ENCODE assay signal across 8 mouse cellular contexts in the genomic region with DNA sequence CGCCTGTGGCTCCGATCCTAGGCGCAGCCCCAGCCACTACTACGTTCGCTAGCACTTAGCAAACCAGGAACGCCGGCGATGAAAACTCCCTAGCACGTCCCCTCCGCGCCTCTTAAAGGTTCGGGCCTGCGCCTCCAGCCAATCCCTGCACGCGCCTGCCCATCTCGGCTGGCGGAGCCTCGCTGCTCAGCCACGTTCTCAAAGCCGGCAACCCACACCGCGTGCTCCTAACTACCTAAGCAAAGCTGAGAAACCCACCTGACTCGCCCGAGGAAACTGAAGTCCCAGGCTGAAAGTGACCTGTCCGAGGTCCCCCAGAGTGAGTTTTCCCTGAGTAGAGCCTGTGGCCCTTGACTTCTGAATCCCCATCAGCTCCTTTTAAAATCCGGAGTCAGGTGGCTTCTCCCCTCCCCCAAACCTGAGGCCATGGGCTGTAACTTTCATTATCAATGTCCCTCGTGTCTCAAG. TPM values are rescaled to one million over a fixed set of nuclear protein-coding genes. Genes with fewer than 3 reads are reported as not detected.
DNase-seq lines count a peak whose midpoint lies in the region; ATAC-seq and TF ChIP-seq lines count a peak whose summit lies in the region.

Gene Mfsd2a, minus strand, starts transcription at position 89 of the 468 bp plus-strand sequence.

- H3K4me2 ChIP-seq in hindbrain, embryonic 15.5 days: peak within 1 kb of the TSS; percentile 96

- TF ChIP-seq CTCF in MEL (IDR thresholded peaks at IDR 0.05 in 2 of 3, conservative IDR thresholded peaks at IDR 0.05 in 1 of 3; ENCODE audit: control insufficient read depth in 1 of 3, insufficient read depth in 1 of 3, low read depth in 2 of 3, low read length in 3 of 3, poor library complexity in 1 of 3, severe bottlenecking in 1 of 3): no peak
- TF ChIP-seq CTCF in brain, embryonic 14.5 days (IDR thresholded peaks at IDR 0.05; ENCODE audit: borderline replicate concordance, extremely low read depth, insufficient read depth, insufficient read length): no peak

- DNase-seq in MEL (ENCODE audit: low read depth, low spot score): peak; percentile 93
- peak; percentile 93 for DNase-seq in brain, embryonic 14.5 days (ENCODE audit: low read depth)
- DNase-seq in layer of hippocampus, postnatal 36 days: peak; percentile 74 to 83
- peak; percentile 32 for DNase-seq in lung, postnatal 10 days
- peak; percentile 68 for DNase-seq in retina, embryonic 14.5 days (ENCODE audit: low spot score)
- no peak for DNase-seq in c-Kit-positive CD71-positive TER-119-positive erythroid progenitor cells, embryonic 14.5 days (ENCODE audit: low spot score)

- H3K79me2 ChIP-seq in MEL (ENCODE audit: control insufficient read depth, insufficient read depth, low read length, poor library complexity): peaks cover 5% of the 10 kb centered on the region

- no peak for TF ChIP-seq RAD21 in MEL (IDR thresholded peaks at IDR 0.05; ENCODE audit: low read depth, low read length)

- no peaks in the 10 kb centered on the region for H3K27me3 ChIP-seq in MEL (ENCODE audit: control insufficient read depth in 1 of 2, insufficient read depth in 2 of 2, low read length in 2 of 2)
- H3K27me3 ChIP-seq in hindbrain, embryonic 15.5 days: peaks cover 2% of the 10 kb centered on the region; the same call in 1 of the 2 replicates

- H3K9ac ChIP-seq in MEL (ENCODE audit: control insufficient read depth, low read depth, low read length, poor library complexity, severe bottlenecking): peak within 1 kb of the TSS; percentile 73
- peak within 1 kb of the TSS; percentile 56 for H3K9ac ChIP-seq in hindbrain, embryonic 15.5 days

- H3K4me3 ChIP-seq in MEL (ENCODE audit: control insufficient read depth in 1 of 2, insufficient read depth in 1 of 2, low read depth in 2 of 2, low read length in 2 of 2): peak within 1 kb of the TSS; percentile 72 to 89
- H3K4me3 ChIP-seq in hindbrain, embryonic 15.5 days: peak within 1 kb of the TSS; percentile 52

- TF ChIP-seq EP300 in MEL (IDR thresholded peaks at IDR 0.05; ENCODE audit: low read depth in 1 of 2, low read length in 2 of 2): no peak; a peak in 2 of 4 replicates

- WGBS in hindbrain, embryonic 15.5 days: under 1% methylated on average over 27 of the region's 27 CpGs

- H3K4me1 ChIP-seq in MEL (ENCODE audit: control insufficient read depth in 1 of 2, insufficient read depth in 2 of 2, low read length in 2 of 2): peaks cover 0 to 22% of the 10 kb centered on the region in 2 experiments; a peak in 3 of 4 replicates
- H3K4me1 ChIP-seq in hindbrain, embryonic 15.5 days (replicated peaks): peaks cover 31% of the 10 kb centered on the region

- ATAC-seq in frontal cortex, adult (ENCODE audit: low TSS enrichment): peak; percentile 64
- peak; percentile 72 for ATAC-seq in hindbrain, embryonic 15.5 days (ENCODE audit: low FRiP score, low read depth)

- peaks cover 0 to 15% of the 10 kb centered on the region in 2 experiments; a peak in 2 of 4 replicates for H3K36me3 ChIP-seq in MEL (ENCODE audit: control insufficient read depth in 1 of 2, insufficient read depth in 2 of 2, low read length in 2 of 2)
- no peaks in the 10 kb centered on the region for H3K36me3 ChIP-seq in hindbrain, embryonic 15.5 days

- H3K9me3 ChIP-seq in MEL (replicated peaks; ENCODE audit: insufficient read depth, low read length): no peaks in the 10 kb centered on the region
- no peaks in the 10 kb centered on the region for H3K9me3 ChIP-seq in hindbrain, embryonic 15.5 days

- peak within 1 kb of the TSS; percentile 39 for H3K27ac ChIP-seq in MEL (ENCODE audit: control insufficient read depth, low read depth, low read length)
- H3K27ac ChIP-seq in hindbrain, embryonic 15.5 days (replicated peaks): peak within 1 kb of the TSS; percentile 21; the same call in 1 of the 2 replicates

- TF ChIP-seq POLR2A in MEL (IDR thresholded peaks at IDR 0.05; ENCODE audit: control insufficient read depth in 1 of 2, insufficient read depth in 1 of 2, low read depth in 1 of 2, low read length in 2 of 2, poor library complexity in 1 of 2): peak; percentile 68 to 94; a peak in 2 of 4 replicates
- TF ChIP-seq POLR2A in brain, embryonic 14.5 days (IDR thresholded peaks at IDR 0.05; ENCODE audit: borderline replicate concordance, extremely low read depth, insufficient read depth, insufficient read length, poor library complexity, severe bottlenecking): peak; percentile 18; the same call in 1 of the 2 replicates

TF ChIP-seq in MEL, 35 proteins besides CTCF, POLR2A, EP300 and RAD21:
- TF ChIP-seq USF1 (IDR thresholded peaks at IDR 0.05; ENCODE audit: low read depth, low read length) (peak; percentile 66; the same call in 1 of the 2 replicates), ZNF384 (IDR thresholded peaks at IDR 0.05; ENCODE audit: low read depth, low read length) (no peak), TBP (IDR thresholded peaks at IDR 0.05; ENCODE audit: low read depth, low read length) (peak; percentile 97), ZMIZ1 (IDR thresholded peaks at IDR 0.05; ENCODE audit: low read depth, low read length) (peak; percentile 94), POLR2AphosphoS2 (IDR thresholded peaks at IDR 0.05; ENCODE audit: low read length) (peak; percentile 78), GABPA (IDR thresholded peaks at IDR 0.05; ENCODE audit: low read depth, low read length) (no peak), JUND (IDR thresholded peaks at IDR 0.05; ENCODE audit: low read depth, low read length) (no peak), NRF1 (IDR thresholded peaks at IDR 0.05; ENCODE audit: insufficient read depth, low read depth, low read length, poor library complexity, severe bottlenecking) (peak; percentile 53), BHLHE40 (IDR thresholded peaks at IDR 0.05; ENCODE audit: borderline replicate concordance, low read depth, low read length) (peak; percentile 30; the same call in 1 of the 2 replicates), RCOR1 (IDR thresholded peaks at IDR 0.05; ENCODE audit: low read depth, low read length) (no peak), UBTF (IDR thresholded peaks at IDR 0.05; ENCODE audit: borderline replicate concordance, insufficient read depth, low read depth, low read length) (no peak), TAL1 (IDR thresholded peaks at IDR 0.05; ENCODE audit: low read length) (no peak), ZKSCAN1 (IDR thresholded peaks at IDR 0.05; ENCODE audit: low read depth, low read length) (no peak), KAT2A (conservative IDR thresholded peaks at IDR 0.05; ENCODE audit: low read depth, low read length) (0 out of 2 replicates have a peak, but pooled peaks have one; percentile 34), HCFC1 (IDR thresholded peaks at IDR 0.05; ENCODE audit: low read depth, low read length) (peak; percentile 47; the same call in 1 of the 2 replicates), POLR2AphosphoS5 (IDR thresholded peaks at IDR 0.05; ENCODE audit: borderline replicate concordance, low read depth, low read length) (no peak), SMC3 (IDR thresholded peaks at IDR 0.05; ENCODE audit: low read depth, low read length) (no peak), SIN3A (IDR thresholded peaks at IDR 0.05; ENCODE audit: low read length) (peak; percentile 85), NELFE (IDR thresholded peaks at IDR 0.05; ENCODE audit: low read depth, low read length) (peak; percentile 86), CHD2 (IDR thresholded peaks at IDR 0.05; ENCODE audit: low read length) (peak; percentile 66), USF2 (IDR thresholded peaks at IDR 0.05; ENCODE audit: borderline replicate concordance in 1 of 2, insufficient read depth in 1 of 2, low read depth in 1 of 2, low read length in 2 of 2) (no peak), MAX (IDR thresholded peaks at IDR 0.05; ENCODE audit: low read length) (peak; percentile 96), CHD1 (IDR thresholded peaks at IDR 0.05; ENCODE audit: low read depth, low read length) (no peak), MXI1 (IDR thresholded peaks at IDR 0.05; ENCODE audit: low read depth, low read length) (peak; percentile 85), ELF1 (IDR thresholded peaks at IDR 0.05; ENCODE audit: low read depth, low read length) (no peak), TCF12 (IDR thresholded peaks at IDR 0.05; ENCODE audit: low read depth, low read length) (peak; percentile 29), MYC (IDR thresholded peaks at IDR 0.05; ENCODE audit: low read depth, low read length) (peak; percentile 99), GATA1 (IDR thresholded peaks at IDR 0.05; ENCODE audit: low read depth, low read length) (no peak), ZC3H11A (IDR thresholded peaks at IDR 0.05; ENCODE audit: low read depth, low read length) (no peak)

RNA-seq across cellular contexts. Expression of gene Mfsd2a, which starts in this region (rescaled TPM):
- total RNA-seq in MEL (2012; rRNA removed): 8.4 and 14.3 TPM in 2 replicates
- polyA plus RNA-seq in MEL (2012; ENCODE audit: insufficient read depth in 1 of 2, insufficient read length in 2 of 2, low read depth in 1 of 2, low replicate concordance in 2 of 2, missing spikeins in 1 of 2): 1 to 10 TPM in 1 of 2 experiments, not detected in 1; 8.8 TPM
- polyA plus RNA-seq in brain, embryonic 14.5 days (2012; rRNA removed): 44.7 and 51.8 TPM in 2 replicates
- polyA plus RNA-seq in hindbrain, embryonic 15.5 days (2015; fragmentation: Nextera tagmentation; extraction: Ambion mirVana): 28.8 and 32.3 TPM in 2 replicates
- total RNA-seq in layer of hippocampus, postnatal 36 days (2021): 10 to 100 TPM; 34.0 to 52.7 TPM
